In genomic region chr19:9982151-9982851, GRCm38 (mm10) we compare ENCODE assay signal across 1 mouse cellular context.
TF ChIP-seq lines count a peak whose summit lies in the region.

No protein-coding gene starts in this region.

TF ChIP-seq in MEL, 35 proteins besides CTCF, POLR2A, EP300 and RAD21 (continued from another document):
- no peak for TF ChIP-seq BHLHE40 (IDR thresholded peaks at IDR 0.05; ENCODE audit: borderline replicate concordance, low read depth, low read length)
- peak; percentile 51; the same call in 1 of the 2 replicates for TF ChIP-seq USF1 (IDR thresholded peaks at IDR 0.05; ENCODE audit: low read depth, low read length)
- TF ChIP-seq ZKSCAN1 (IDR thresholded peaks at IDR 0.05; ENCODE audit: low read depth, low read length): no peak
- TF ChIP-seq MAZ (IDR thresholded peaks at IDR 0.05; ENCODE audit: low read depth, low read length): peak; percentile 90; the same call in 1 of the 2 replicates
- TF ChIP-seq MAX (IDR thresholded peaks at IDR 0.05; ENCODE audit: low read length): peak; percentile 78
- peak; percentile 97 for TF ChIP-seq TBP (IDR thresholded peaks at IDR 0.05; ENCODE audit: low read depth, low read length)
- TF ChIP-seq ZNF384 (IDR thresholded peaks at IDR 0.05; ENCODE audit: low read depth, low read length): no peak
- peak; percentile 75 for TF ChIP-seq HCFC1 (IDR thresholded peaks at IDR 0.05; ENCODE audit: low read depth, low read length)
- peak; percentile 100 for TF ChIP-seq ZMIZ1 (IDR thresholded peaks at IDR 0.05; ENCODE audit: low read depth, low read length)
- TF ChIP-seq UBTF (IDR thresholded peaks at IDR 0.05; ENCODE audit: borderline replicate concordance, insufficient read depth, low read depth, low read length): no peak
- TF ChIP-seq MYB (IDR thresholded peaks at IDR 0.05; ENCODE audit: low read depth, low read length): no peak
- peak; percentile 50; the same call in 1 of the 2 replicates for TF ChIP-seq JUND (IDR thresholded peaks at IDR 0.05; ENCODE audit: low read depth, low read length)
